Mouse (Mus musculus) kidney, postnatal 36 days (tissue): Measurements from ENCODE around the gene Ralgapa2.

Experiments used
- DNase-seq, 2 experiments: peaks; one replicate each; pipeline ENCODE4 v3.0.0; 2021 to 2022; ENCODE audit warnings: mixed read lengths in 2 of 2

Gene Ralgapa2

DNA sequence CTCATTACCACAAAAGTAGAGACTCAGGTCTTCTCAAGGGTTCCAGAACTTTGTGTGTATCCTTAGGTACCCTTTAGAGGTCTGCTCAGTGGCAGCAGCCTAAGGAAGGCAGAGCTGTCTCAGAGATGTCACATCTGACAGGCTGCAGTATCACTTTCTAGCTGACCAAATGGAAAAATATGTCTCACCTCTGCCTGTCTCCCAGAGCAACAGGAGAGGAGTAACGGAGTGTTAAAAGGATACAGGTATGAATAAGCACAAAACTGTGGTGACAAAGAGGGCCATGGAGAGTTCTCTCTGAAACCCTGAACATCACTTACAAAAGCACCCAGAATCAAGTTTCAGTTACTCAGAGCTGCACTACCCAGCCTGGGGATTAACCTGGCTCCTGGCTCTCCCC, 257.8 kb downstream of the Ralgapa2 start:
- no peak for DNase-seq

DNA sequence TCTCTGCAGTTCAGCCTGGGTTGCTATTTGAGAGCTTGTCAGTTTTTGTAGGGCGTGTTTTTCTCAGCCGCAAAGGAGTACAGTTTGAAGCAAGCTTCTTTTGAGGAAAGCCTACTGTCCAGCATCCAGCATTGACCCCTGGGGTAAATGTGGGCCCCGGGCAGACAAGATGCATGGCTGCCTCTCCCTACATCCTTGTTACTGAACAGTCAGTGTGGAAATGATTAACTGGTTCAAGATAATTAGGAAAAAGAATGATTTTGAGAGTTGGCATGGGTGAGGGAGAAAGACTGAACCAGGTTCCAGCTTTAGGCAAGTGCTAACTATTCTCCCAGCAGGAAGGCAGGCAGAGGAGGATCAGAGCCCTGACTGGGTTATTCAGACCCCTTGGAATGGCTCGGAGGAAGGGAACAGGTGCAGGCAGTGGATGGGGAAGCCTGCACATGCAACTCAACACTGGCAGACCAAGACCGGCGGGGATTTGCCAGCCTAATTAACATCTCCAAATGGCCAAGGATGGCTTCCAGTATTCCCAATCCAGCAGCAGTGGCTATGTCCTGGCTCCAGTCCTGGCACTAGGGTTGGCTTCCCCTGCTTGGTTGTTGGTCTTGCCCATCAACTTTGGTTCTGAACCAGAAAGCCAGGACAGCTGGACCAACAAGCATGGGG, 261.8 kb downstream of the Ralgapa2 start:
- no peak for DNase-seq

DNA sequence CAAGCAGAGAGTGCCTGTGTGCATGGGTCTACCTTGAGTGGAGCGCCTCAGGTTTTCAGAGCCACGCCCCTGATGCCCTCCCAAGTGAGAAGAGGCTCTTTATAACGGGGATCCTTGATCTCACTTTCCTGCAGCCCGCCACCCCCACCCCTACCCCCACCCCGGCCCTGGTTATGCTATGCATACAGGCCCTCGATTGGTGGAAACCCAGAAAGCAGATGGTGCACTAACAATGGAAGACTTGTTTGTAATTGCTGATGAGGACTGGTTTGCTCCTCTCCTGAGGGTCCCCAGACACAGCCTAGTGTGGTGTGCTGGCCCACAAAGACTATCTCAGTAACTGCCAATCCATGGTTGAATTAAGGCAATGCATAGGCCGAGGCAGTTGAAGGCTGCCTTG, 263.1 kb downstream of the Ralgapa2 start:
- no peak for DNase-seq

DNA sequence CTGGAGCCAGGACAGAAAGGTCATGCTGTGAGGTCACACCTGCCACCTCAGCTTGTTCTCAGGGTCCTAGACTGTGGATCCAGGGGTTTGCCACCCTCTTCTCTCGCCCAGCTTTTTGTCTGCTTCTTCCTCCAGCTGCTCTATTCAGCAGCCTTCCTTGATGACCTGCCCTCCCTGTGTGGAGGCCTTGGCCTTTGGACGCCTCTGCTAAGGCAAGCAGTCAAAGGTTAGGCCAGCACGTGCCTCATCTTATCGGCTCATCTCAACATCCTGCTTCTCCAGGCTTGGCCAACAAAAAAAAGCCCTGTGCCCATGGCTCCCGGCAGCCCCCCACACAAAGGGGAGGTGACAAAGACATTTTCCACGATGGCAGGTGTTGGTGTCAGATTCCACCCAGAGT, 264.6 kb downstream of the Ralgapa2 start:
- DNase-seq, result no peak

- no peak for DNase-seq
Observed at GRCm38 (mm10) chr2:146246409-146247075, 265.6 kb downstream of the Ralgapa2 start.

DNA sequence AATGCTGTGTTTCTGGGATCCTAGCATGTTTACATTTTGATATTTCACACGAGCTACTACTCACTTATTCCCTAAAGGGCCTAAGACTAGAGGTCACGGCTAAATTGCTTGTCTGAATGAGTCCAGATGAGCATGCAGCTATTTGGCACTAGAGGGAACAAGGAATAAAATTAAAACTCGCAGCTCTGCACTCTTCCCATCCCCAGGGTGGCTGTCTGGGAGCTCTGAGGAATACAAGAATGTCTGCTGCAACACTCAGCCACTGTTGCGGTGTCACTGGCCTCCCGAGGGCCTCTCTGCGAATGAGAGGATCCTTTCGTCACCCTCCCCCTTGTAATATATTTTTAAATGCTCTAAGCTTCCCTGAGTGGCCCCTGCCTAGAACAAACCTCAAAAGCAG, 266.7 kb downstream of the Ralgapa2 start:
- no peak for DNase-seq

- no peak for DNase-seq
Observed at GRCm38 (mm10) chr2:146244049-146244448, 268.1 kb downstream of the Ralgapa2 start.

GRCm38 (mm10) chr2:146239196-146239747, 272.9 kb downstream of the Ralgapa2 start:
- no peak for DNase-seq

GRCm38 (mm10) chr2:146231485-146231884, 280.7 kb downstream of the Ralgapa2 start:
- no peak for DNase-seq

DNA sequence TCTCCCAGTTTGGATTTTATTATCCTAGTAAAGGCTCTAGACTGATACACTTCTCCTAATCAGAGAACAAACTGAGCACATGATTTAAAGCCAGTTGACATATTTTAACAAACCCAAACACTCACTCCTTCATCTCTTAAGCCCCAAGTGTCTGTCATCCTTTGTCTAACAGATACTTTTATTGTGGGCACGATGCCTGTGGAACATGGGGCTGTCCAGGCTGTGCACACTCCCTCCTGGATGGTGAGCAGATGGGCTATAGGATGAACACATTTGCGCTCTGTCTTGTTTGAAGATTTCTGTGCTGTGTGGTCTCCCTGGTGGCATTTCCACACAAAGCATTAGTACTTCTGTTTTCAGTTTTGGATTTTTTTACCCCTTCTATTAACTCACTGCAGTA, 283.7 kb downstream of the Ralgapa2 start:
- no peak for DNase-seq

- no peak for DNase-seq
Observed at GRCm38 (mm10) chr2:146227646-146228045, 284.5 kb downstream of the Ralgapa2 start.

DNA sequence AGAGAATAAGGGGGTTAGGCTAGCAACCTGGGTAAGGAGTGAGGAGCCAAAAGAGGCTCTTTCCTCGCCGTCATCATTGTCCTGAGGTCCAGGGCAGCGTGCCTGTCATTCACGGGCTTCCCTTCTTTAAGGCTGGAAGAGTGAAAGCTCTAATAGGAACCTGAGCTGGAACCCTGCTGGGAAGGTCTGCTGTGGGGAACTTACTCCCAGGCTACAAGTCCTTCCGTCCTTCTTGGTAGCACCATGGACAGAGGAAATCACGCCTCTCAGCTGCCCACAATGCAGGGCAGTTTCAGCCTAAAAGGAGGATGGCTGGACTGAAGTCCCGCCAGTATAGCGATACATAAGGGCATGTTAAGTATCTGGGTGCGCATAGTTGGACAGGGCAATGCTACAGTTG, 285.7 kb downstream of the Ralgapa2 start:
- peak; percentile 55 to 73 for DNase-seq

DNA sequence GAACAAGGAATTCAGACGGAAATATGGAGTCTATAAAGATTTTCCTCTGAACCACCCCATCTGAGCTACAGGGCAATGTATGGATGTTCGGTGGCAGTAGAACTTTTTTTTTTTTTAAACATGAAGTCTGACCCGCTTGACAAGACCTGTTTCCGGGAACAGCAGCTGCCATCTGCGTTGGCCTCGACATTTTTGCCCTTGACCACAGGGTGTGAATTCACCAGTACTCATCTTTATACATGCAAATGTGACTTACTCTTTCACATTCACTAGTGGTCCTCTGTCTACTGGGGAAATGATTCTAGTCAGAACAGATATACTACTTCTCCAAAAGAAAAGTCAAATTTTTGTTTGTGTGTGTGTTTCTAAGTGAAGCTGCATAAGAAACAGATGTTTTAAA, 286.3 kb downstream of the Ralgapa2 start:
- no peak for DNase-seq

DNA sequence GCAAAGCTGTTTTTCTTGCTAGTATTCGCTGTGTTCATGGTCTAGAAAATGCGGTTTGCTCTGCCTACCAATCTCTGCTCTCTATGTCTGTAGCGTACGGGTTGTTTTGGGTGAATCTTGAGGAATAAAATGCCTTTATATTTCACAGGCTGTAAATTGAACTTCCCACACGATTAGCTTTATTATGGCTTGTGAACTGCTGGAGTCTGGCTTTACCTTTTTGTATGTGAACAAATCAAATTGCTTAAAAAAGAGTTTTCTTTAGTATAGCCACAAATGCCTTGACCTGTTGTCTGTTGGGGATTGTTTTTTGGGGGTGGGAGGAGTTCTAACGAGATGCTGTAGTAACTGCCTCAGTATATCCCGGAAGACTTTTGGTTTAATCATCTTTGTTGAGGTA, 288.0 kb downstream of the Ralgapa2 start:
- no peak for DNase-seq

- DNase-seq, result peak in 1 of 2 experiments; percentile 19
Observed at GRCm38 (mm10) chr2:146223176-146223905, 288.8 kb downstream of the Ralgapa2 start.

DNA sequence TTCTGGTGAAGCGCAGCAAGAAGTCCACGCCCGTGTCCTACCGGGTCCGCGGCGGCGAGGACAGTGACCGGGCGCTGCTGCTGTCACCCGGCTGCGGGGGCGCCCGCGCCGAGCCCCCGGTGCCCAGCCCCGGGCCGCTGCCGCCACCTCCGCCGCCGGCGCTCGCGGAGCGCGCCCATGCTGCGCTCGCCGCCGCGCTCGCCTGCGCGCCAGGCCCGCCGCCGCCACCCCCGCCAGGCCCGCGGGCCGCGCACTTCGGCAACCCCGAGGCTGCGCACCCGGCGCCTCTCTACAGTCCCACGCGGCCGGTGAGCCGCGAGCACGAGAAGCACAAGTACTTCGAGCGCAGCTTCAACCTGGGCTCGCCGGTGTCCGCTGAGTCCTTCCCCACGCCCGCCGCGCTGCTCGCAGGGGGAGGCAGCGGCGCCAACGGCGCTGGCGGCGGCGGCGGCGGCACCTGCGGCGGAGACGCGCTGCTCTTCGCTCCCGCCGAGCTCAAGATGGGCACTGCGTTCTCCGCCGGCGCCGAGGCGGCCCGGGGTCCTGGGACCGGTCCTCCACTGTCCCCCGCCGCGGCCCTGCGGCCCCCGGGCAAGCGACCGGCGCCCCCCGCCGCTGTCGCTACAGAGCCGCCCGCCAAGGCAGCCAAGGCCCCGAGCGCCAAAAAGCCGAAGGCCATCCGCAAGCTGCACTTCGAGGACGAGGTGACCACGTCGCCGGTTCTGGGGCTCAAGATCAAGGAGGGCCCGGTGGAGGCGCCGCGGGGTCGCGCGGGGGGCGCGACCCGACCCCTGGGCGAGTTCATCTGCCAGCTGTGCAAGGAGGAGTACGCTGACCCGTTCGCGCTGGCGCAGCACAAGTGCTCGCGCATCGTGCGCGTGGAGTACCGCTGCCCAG, 289.6 kb downstream of the Ralgapa2 start:
- peak in 1 of 2 experiments; percentile 25 for DNase-seq

- no peak for DNase-seq
Observed at GRCm38 (mm10) chr2:146221929-146222278, 290.2 kb downstream of the Ralgapa2 start.

DNA sequence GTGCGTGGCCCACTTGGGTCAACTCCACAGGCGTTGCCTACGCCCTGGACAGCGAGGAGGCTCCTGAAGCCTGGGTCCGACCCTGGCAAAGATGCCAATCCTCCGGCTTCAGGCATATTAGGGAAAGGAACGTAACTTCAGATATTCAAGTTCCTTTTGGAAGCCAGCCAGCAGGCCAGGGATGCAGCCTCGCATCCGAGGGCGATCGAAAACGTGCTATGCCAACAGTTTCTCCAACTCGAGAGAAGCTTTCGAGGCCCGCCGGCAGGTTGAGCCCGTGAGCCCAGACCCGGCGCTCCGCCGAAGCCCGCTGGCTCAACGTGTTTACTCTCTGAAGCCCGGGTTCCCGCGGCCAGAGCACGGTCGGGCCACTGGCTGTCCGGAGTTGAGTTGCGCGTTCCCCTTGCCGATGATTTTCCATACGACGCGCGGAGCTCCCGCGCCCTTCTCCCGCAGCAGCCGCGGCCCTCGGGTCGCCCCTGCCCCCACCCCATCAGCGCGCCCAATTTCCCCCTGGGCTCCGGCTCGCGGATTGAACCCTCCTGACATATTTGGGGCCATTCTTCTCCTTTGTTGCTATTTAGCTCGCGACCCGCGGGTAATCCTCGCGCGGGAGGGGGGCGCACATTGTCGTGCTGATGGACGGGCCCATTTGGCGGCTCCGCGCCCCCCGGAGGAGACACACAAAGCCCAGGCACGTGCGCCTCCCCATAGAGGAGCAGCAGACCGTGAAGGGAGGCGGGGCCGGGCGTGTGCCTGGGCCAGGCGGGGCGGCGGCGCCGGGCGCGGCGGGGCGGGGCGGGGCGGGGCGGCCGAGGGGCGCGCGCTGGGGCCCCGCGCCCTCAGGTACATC, 290.8 kb downstream of the Ralgapa2 start, which contains the start of gene Insm1:
TSS of gene Insm1 (plus strand) at position 846 of the 853 bp plus-strand sequence.
- DNase-seq, result peak; percentile 14 to 57

GRCm38 (mm10) chr2:146220591-146221075, 291.5 kb downstream of the Ralgapa2 start:
- peak in 1 of 2 experiments; percentile 8 for DNase-seq

- DNase-seq, result no peak
Observed at GRCm38 (mm10) chr2:146219791-146220190, 292.4 kb downstream of the Ralgapa2 start.

DNA sequence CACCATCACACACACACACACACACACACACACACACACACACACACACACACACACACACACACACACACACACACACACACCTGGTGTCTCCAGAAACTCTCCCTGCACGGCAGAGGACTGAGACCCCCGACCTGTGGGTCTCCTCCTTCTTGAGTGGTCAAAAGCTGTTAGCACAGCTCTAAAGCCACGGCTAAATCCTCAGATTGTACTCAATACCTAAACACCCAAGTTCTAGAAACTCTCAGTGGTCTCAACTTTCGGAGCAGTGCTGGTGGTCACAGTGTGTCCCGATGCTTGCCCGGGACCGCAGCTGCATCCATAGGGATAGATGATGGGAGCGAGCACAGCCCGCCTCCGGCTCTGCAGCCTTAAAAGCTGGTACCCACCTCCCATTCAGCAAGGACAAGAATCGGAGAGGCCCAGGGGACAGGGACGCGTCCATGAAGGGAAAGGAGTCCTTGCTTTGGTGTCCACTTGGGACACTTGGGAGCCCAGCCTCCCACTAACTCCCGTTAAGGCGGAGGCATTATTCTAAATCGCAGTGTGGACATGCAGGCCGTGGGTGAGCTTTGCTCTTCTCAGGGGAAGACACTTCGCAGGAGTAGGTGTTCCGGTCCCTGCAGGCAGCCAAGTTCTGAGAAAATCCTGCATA, 293.1 kb downstream of the Ralgapa2 start:
- DNase-seq, result peak in 1 of 2 experiments; percentile 5
